Mouse (Mus musculus) forebrain, postnatal 0 days (tissue): ENCODE data around the gene Ccz1. TPM values are rescaled to one million over a fixed set of nuclear protein-coding genes. Genes with fewer than 3 reads are reported as not detected.

Source experiments
- ATAC-seq: fragments of 200-750 bp; cut with Nextera tagmentation; 2 replicates; pipeline ENCODE4 v1.8.0; 2017; ENCODE audit warnings: mild to moderate bottlenecking, moderate library complexity
- DNase-seq: peaks from one replicate; pipeline ENCODE4 v3.0.0-alpha.2; 2015
- H3K27ac ChIP-seq: fragments of 300-500 bp; sonication (generic); 2 replicates; pipeline ENCODE4 v1.5.1; 2014; ENCODE audit warnings: low read depth, mild to moderate bottlenecking, antibody characterized with exemption, low read length, moderate library complexity, mixed read lengths
- H3K27me3 ChIP-seq: fragments of 300-500 bp; sonication (generic); 2 replicates; pipeline ENCODE4 v1.6.1; 2014; ENCODE audit warnings: mild to moderate bottlenecking, low read length, mixed read lengths; ENCODE audit not compliant: insufficient read depth
- H3K36me3 ChIP-seq: fragments of 300-500 bp; sonication (generic); 2 replicates; pipeline ENCODE4 v1.6.1; 2014; ENCODE audit warnings: mild to moderate bottlenecking, moderate library complexity; ENCODE audit not compliant: insufficient read depth
- H3K4me1 ChIP-seq: fragments of 300-500 bp; sonication (generic); 2 replicates; pipeline ENCODE4 v1.6.1; 2014; ENCODE audit warnings: antibody characterized with exemption; ENCODE audit not compliant: insufficient read depth
- H3K4me2 ChIP-seq: fragments of 300-500 bp; sonication (generic); 2 replicates; pipeline ENCODE4 v1.6.1; 2014; ENCODE audit warnings: low read depth, mild to moderate bottlenecking, moderate library complexity
- H3K4me3 ChIP-seq: fragments of 300-500 bp; sonication (generic); 2 replicates; pipeline ENCODE4 v1.5.1; 2014; ENCODE audit warnings: low read depth, low read length, mixed read lengths
- H3K9ac ChIP-seq: fragments of 300-500 bp; sonication (generic); 2 replicates; pipeline ENCODE4 v1.6.1; 2014; ENCODE audit warnings: mild to moderate bottlenecking
- H3K9me3 ChIP-seq: fragments of 300-500 bp; sonication (generic); 2 replicates; pipeline ENCODE4 v1.6.1; 2016; ENCODE audit warnings: low read length
- CTCF ChIP-seq: sonication (generic); IDR thresholded peaks from 2 replicates; pipeline ENCODE4 v1.5.1; 2016; ENCODE audit warnings: antibody characterized with exemption, control low read depth, low read depth
- WGBS: fragments of 180-500 bp; shearing (Covaris S2); extraction: QIAGEN DNeasy Blood & Tissue Kit; methylation state at CpG from one replicate; pipeline ENCODE4 v1.1.7; 2014; 5-methylcytosine and 5-hydroxymethylcytosine counted together
- polyA plus RNA-seq: library from polyadenylated mRNA; unstranded; fragments of >200 nt; fragmentation: Nextera tagmentation; extraction: Ambion mirVana; gene quantifications from 2 replicates; pipeline ENCODE4 v1.2.1, GENCODE M21; 2015
- total RNA-seq: library from RNA; depleted of rRNA; stranded (reverse); fragments of >200 nt; gene quantifications from 2 replicates; pipeline ENCODE4 v1.2.3, GENCODE M21; 2014

The Ccz1 gene
- total and polyA plus RNA-seq, 2 experiments from 2014 or later = 80.4 to 80.5 TPM

GRCm38 (mm10) chr5:143994632-143995365 is 19.9 kb downstream of the Ccz1 start:
- Histone ChIP-seq H3K4me3 (no peak overlapping the region), H3K4me1 (no peaks in the 10 kb centered on the region), H3K27ac (no peak overlapping the region), H3K4me2 (no peak overlapping the region), H3K36me3 (peaks cover 92% of the 10 kb centered on the region), H3K9me3 (no peaks in the 10 kb centered on the region), H3K9ac (no peak overlapping the region), H3K27me3 (no peaks in the 10 kb centered on the region)
- TF ChIP-seq CTCF = peak; percentile 43
- 77% methylated on average over 11 of the region's 11 CpGs for WGBS
- ATAC-seq (no peak), DNase-seq (no peak)

DNA sequence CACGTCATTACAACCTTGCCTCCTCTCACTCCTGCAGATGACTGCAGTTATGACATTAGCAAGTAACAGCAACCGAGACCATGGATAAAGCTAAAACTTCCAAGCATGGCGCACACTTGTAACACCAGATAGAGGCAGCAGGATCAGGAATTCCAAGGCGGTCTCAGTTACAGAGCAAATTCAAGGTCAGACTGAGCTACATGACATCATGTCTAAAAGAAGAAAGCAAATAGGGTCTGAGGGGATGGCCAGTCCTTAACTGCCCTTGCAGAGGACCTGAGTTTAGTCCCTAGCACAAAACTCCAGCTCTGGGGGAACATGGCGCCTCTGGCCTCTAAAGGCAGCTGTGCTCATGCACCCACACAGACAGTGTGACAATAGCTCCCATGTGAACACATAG is 20.8 kb downstream of the Ccz1 start:
- Histone ChIP-seq H3K4me1 (no peaks in the 10 kb centered on the region), H3K27me3 (no peaks in the 10 kb centered on the region), H3K4me3 (no peak overlapping the region), H3K4me2 (no peak overlapping the region), H3K27ac (no peak overlapping the region), H3K36me3 (peaks cover 94% of the 10 kb centered on the region), H3K9me3 (no peaks in the 10 kb centered on the region), H3K9ac (no peak overlapping the region)
- no peak for TF ChIP-seq CTCF
- WGBS = 95% methylated on average over 5 of the region's 5 CpGs
- DNase-seq (no peak), ATAC-seq (no peak)

- ATAC-seq = no peak
- no peaks in the 10 kb centered on the region for H3K27me3 ChIP-seq
Measured at GRCm38 (mm10) chr5:143993260-143993659, 21.4 kb downstream of the Ccz1 start.

GRCm38 (mm10) chr5:143992661-143993060 is 22.0 kb downstream of the Ccz1 start:
- 85% methylated on average over 10 of the region's 10 CpGs for WGBS
- no peaks in the 10 kb centered on the region for H3K4me1 ChIP-seq
- H3K4me3 ChIP-seq = no peak overlapping the region
- no peak overlapping the region for H3K27ac ChIP-seq
- peaks cover 93% of the 10 kb centered on the region for H3K36me3 ChIP-seq
- H3K9me3 ChIP-seq = no peaks in the 10 kb centered on the region
- DNase-seq (no peak), ATAC-seq (no peak)
- no peak overlapping the region for H3K9ac ChIP-seq
- H3K4me2 ChIP-seq = no peak overlapping the region
- TF ChIP-seq CTCF = no peak
- H3K27me3 ChIP-seq = no peaks in the 10 kb centered on the region

More at GRCm38 (mm10) chr5:143993260-143993659, 21.4 kb downstream of the Ccz1 start:
- H3K27ac ChIP-seq = no peak overlapping the region
- H3K9me3 ChIP-seq = no peaks in the 10 kb centered on the region
- TF ChIP-seq CTCF = no peak
- 91% methylated on average over 8 of the region's 8 CpGs for WGBS
- no peak overlapping the region for H3K4me3 ChIP-seq
- H3K4me2 ChIP-seq = no peak overlapping the region
- H3K9ac ChIP-seq = no peak overlapping the region
- DNase-seq = no peak
- no peaks in the 10 kb centered on the region for H3K4me1 ChIP-seq
- peaks cover 94% of the 10 kb centered on the region for H3K36me3 ChIP-seq

DNA sequence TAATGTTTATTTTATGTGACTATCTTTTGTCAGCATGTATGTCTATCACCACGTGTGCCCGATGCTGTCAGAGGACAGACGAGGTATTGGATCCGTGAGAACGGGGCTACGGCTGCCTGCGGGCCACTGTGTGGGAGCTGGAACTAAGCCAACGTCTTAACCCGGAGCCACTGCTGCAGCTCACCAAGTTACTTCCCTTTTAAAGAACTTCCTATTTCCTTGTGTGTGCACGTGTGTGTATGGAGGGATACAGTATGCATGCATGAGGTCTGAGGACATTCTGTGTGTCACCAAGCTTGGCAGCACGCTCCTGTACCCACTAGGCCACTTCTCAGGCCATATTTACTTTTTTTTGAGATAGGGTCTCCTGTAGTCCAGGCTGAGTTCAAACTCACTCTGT is 24.6 kb downstream of the Ccz1 start:
- TF ChIP-seq CTCF = no peak
- Histone ChIP-seq H3K36me3 (peaks cover 89% of the 10 kb centered on the region), H3K9me3 (no peaks in the 10 kb centered on the region), H3K9ac (no peak overlapping the region), H3K4me3 (no peak overlapping the region), H3K4me2 (no peak overlapping the region), H3K4me1 (no peaks in the 10 kb centered on the region), H3K27me3 (no peaks in the 10 kb centered on the region), H3K27ac (no peak overlapping the region)
- WGBS = 84% methylated on average over 11 of the region's 11 CpGs
- ATAC-seq (no peak), DNase-seq (no peak)

DNA sequence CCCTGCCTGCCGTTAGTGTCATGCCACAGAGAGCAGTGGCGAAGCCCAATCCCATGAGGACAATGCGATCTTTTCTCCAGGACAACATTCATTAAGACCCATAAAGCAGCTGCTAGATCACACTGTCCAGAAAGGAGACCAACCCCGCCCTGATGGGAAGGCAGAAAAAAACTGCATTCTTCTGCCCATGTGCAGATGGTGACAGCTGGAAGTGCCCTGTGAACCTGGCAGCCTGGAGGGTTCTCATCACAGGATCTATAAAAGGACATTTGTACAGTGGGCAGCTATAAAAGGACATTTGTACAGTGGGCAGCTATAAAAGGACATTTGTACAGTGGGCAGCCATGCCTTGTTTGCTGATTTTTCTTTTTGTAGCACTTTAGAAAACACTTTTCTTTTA is 25.6 kb downstream of the Ccz1 start:
- no peak for TF ChIP-seq CTCF
- Histone ChIP-seq H3K36me3 (peaks cover 91% of the 10 kb centered on the region), H3K27ac (no peak overlapping the region), H3K4me3 (no peak overlapping the region), H3K4me1 (no peaks in the 10 kb centered on the region), H3K4me2 (no peak overlapping the region), H3K27me3 (no peaks in the 10 kb centered on the region), H3K9ac (no peak overlapping the region), H3K9me3 (no peaks in the 10 kb centered on the region)
- ATAC-seq (no peak), DNase-seq (no peak)
- WGBS = 83% methylated on average over 4 of the region's 4 CpGs

DNA sequence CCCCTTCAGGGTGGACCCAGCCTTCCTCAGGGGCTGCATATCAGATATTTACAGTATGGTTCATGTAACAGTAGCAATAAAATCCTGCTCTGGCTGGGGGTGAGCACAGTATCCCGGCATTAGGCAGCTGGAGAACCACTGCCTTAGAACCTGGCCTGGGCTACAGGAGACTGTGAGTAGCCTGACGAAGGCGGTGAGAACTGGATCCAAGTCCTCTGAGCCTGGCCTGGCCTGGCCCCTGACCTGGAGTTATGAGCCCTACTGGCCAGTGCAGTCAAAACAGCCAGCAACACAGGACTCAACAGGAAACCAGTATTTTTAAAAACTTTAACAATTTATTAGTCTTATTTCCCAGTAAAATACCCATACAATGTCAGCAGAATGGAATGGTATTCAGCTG is 27.1 kb downstream of the Ccz1 start:
- no peaks in the 10 kb centered on the region for H3K4me1 ChIP-seq
- H3K4me2 ChIP-seq = no peak overlapping the region
- TF ChIP-seq CTCF = no peak
- no peaks in the 10 kb centered on the region for H3K27me3 ChIP-seq
- no peaks in the 10 kb centered on the region for H3K9me3 ChIP-seq
- H3K36me3 ChIP-seq = peaks cover 77% of the 10 kb centered on the region
- H3K4me3 ChIP-seq = no peak overlapping the region
- DNase-seq (no peak), ATAC-seq (no peak)
- no peak overlapping the region for H3K9ac ChIP-seq
- 94% methylated on average over 3 of the region's 3 CpGs for WGBS
- no peak overlapping the region for H3K27ac ChIP-seq
